Mouse (Mus musculus) frontal cortex, postnatal 14 days (tissue): ENCODE results near the gene Gm12184.
A peak's percentile ranks its signal among the peaks of the same experiment; 100 is the strongest.
"Not testable (repeated sequence)": the region's sequence is repeated elsewhere in the genome, so short reads cannot be mapped to it uniquely, and the experiment has no call there.

ENCODE experiments used
- DNase-seq, 2 experiments: peaks; one replicate each; pipeline ENCODE4 v3.0.0; 2022; ENCODE audit warnings: low spot score in 2 of 2

Gm12184 gene

DNA sequence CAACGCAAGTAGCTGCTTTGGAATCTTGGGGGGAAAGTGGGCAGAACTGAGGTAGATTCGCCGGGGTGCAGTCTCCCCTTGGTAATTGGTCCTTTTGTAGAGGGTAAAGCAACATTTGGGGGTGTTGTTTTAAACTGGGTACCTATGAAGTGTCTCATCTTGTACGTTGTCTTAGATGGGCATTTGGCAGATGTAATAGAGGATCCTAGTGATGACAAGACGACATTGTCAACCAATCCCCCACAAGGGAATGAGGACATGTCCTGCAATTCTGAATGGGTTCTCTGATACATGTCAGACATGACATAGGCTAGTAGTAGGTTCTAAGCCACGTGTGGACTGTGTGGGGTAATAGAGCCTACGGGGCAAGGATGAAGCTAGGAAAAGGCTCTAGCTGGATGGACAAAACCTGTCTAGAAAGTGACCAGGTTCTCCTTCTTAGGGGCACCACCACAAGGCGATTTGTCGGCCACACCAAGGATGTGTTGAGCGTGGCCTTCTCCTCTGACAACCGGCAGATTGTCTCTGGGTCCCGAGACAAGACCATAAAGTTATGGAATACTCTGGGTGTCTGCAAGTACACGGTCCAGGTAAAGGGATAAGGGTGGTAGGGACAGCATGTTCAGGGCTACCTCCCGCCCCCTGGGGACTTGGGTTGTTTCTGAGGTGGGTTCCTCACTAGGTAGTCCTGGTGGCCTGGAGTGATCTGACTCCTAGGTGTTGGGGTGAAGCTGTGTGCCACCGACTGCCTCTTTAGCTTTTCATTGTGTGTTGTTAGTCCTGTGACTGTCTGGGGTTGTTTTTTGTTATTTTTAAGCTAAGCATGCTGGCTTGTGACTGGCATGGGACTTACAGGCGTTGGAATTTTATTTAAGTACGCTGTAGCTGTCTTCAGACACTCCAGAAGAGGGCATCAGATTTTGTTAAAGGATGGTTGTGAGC lies 24.4 kb downstream of the Gm12184 start:
- no peak for DNase-seq

GRCm38 (mm10) chr11:48799921-48800701 lies 26.3 kb downstream of the Gm12184 start, which contains the start of gene Rack1:
TSS of gene Rack1 (plus strand) at chr11:48800332.
- DNase-seq: peak; percentile 83 to 87

DNA sequence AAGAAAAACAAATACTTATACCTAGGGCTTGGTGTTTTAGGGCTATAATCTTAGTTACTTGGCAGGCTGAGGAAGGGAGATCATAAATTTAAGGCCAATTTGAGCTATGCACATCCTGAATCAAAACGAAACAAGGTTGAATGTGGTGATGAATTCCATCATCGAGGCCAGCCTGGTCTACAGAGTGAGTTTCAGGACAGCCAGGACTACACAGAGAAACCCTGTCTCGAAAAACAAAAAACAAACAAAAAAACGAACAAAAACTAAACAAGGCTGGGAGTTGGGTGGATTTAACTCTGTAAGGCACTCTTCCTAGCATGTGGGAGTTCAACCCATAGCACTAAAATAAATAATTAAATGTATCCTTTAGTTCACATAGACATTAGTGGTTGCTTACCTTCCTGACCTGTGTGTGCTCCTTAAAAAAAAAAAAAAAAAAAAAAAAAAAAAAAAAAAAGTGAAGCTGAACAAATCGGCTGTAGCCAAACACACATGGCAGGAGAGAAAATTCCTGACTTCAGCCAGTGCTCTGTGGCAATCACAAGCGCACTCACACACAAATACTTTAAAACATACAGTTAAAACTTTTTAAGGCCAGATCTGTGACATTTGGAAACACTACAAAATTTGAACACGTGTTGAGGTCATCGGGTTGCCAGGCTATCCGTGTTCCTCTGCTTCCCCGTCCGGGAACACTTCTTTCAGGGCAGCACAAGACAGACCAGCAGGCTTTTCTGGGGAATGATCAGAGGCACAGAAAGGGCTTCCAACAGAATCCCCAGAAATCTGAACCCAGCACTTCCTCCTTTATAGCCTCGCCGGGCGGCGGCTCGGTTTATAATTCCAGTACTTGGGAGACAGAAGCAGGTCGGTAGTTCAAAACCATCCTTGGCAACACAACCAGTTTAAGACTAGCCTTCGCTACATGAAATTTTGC lies 27.2 kb downstream of the Gm12184 start:
- DNase-seq: peak in 1 of 2 experiments; percentile 33

- DNase-seq: no peak
These were observed 28.1 kb downstream of the Gm12184 start for GRCm38 (mm10) chr11:48798308-48798707.

DNA sequence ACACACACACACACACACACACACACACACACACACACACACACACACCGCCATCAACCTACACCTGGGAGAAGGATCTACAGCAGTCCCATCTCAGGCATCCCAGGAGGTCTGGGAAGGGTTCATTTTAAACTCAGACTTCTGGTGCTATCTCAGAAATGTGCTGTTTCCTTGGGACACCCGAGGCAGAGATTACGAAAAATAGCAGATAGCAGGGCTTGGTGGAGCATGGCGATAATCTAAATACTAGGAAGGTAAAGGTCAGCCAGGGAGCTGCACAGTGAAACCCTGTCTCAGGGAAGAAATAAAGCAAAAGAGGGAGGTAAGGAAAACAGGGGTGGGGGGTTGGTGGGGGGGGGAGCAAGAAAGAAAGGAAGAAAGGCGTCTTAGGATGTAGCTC lies 29.2 kb downstream of the Gm12184 start:
- DNase-seq: no peak

DNA sequence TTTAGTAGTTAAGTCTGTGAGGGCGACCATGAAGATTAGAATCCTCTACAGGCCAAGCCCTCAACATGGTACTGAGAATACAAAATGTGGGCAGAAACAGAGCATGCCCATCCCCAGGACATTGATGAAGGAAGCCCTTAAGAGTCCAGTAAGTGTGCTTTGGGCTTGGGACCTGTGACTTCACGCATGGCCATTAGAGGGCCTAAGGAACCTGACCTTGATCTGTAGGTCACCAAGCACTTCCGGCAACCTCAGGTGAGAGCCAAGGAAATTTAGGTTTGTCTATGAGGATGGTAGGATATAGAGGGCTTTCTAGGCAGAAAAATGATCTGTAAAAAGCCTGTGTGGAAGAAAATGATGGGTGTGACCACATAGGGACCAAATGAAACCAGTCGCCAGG lies 30.2 kb downstream of the Gm12184 start:
- DNase-seq: no peak

DNA sequence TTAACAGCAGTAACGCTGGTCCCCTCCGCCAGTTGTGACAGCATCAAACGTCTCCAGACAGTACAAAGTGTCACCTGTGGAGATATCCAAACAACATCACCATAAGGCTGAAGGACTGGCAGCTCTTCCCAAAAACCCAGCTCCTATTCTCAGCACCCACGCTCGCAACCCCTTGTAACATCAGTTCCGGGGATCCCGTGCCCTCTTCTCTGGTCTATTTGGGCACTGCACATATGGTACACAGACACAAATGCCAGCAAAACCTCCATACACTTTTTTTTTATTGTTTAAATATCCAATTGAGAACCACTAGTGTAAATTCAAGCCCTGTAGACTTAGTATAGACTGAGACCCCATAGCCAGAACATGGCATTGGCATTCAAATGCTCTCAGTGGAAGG lies 31.2 kb downstream of the Gm12184 start:
- no peak for DNase-seq

DNA sequence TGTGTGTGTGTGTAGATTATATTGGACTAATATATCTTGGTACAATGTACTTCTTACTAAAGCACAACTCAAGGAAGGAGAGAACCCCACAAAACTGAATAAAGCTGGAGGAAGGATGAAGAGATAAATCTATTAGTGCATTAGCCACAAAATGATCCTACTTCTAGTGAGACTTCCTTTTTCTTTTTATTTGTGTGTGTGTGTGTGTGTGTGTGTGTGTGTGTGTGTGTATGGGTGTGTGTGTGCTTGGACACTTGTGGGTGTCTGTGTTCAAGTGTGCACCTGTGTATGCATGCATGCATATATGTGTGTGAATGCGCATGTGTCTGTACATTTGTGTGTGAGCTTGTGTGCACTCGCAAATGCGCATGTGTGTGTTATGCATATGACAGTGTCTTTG lies 33.3 kb downstream of the Gm12184 start:
- DNase-seq: no peak

DNA sequence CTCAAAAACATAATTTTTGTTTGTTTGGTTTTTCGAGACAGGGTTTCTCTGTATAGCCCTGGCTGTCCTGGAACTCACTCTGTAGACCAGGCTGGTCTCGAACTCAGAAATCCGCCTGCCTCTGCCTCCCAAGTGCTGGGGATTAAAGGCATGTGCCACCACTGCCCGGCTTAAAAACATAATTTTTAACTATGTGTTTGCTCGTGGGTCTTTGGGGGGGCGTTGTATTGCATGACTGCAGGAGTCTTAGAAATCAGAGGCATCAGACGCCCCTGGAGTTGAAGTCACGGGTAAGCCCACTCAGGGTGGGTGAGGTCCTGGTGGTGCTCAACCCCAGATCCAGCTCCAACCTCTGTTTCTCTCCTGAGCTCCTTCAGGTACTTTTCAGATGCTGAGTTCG lies 34.6 kb downstream of the Gm12184 start:
- not testable (repeated sequence) for DNase-seq

DNA sequence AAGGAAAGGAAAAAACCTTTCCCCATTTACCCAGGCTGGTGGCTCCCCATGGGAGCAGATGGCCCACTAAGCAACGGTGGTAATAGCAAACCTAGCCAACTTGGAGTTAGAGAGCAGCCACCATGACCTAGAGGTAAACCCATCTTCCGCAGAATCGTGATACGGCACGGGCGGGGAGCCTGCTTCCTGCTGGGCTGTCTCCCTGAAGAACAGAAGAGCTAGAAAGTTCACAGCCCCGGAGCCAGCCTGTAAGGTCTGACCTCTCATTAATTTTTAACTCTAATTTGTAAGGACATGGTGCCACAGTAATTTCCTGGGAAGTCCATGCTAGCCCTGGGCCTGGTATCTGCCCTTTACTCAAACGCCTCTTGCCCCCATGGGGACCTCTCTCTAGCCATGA lies 35.5 kb downstream of the Gm12184 start:
- DNase-seq: no peak

- DNase-seq: peak; percentile 58 to 87
These were observed 36.3 kb downstream of the Gm12184 start for GRCm38 (mm10) chr11:48789973-48790823.

DNA sequence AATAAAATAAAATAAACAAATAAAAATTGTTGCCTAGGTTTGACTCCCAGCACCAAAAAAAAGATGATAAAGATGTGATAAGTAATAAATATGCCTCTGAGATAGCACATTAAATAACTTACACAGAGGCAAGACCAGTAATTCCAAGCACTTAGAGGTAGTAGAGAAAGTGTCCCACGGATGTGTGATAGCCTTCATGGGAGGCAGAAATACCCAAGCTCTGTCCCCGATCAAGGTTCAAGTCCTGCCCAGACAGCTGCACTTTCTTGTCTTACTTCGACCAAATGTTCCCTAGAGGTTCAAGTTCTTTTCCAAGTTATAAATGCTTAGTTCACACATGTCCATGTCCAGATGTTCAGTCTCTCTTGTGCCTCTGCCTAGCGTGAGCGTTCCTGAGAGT lies 37.2 kb downstream of the Gm12184 start:
- DNase-seq: no peak

DNA sequence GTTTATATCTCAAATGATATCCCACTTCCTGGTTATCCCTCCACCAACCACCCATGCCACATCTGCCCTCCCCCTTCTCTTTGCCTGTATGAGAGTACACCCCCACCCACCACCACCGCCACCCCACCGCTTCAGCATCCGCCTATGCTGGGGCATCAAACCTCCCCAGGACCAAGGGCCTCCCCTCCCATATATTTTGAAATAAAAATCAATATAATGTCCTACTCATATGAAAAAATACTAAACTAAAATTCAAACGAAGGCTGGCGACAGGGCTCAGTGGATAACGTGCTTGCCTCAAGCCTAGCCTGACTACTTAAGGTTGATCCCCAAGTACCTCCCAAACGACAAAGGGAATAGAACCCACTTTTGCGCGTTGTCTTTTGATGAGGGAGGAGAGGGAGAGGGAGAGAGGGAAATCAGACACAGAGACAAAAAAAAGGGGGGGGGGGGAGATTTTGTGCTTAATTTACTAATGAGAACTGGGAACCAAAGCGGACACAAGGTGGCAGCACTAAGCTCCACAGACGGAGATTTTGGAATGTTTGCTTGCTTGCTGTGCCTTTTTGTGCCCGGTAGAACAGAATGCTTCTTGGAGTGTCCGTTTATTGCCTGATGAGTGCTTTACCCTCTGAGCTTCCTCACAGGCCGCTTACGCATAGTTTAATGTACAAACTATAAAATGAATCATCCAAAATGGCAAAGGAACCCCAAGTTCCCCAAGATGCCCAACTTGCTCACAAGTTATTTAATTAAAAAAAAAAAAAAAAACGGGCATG lies 38.0 kb downstream of the Gm12184 start:
- DNase-seq: peak; percentile 45 to 61

- no peak for DNase-seq
These were observed 38.8 kb downstream of the Gm12184 start for GRCm38 (mm10) chr11:48787455-48788211.

DNA sequence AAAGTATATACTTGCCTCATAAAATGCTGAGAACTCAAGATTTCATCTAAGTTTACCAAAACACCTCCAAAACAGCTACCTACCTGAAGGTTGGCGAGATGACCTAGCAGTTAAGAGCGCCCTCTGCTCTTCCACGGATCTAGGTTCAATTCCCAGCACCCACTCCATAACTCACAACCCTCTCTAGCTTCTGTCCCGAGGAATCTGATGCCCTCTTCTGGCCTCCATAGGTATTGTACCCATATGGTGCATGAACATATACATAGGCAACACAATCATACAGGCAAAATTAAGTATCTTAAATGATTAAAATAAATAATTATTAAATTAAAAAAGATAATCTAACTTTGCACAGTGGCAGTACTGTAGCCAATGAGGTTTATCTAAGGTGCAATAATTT lies 44.2 kb downstream of the Gm12184 start:
- DNase-seq: no peak

DNA sequence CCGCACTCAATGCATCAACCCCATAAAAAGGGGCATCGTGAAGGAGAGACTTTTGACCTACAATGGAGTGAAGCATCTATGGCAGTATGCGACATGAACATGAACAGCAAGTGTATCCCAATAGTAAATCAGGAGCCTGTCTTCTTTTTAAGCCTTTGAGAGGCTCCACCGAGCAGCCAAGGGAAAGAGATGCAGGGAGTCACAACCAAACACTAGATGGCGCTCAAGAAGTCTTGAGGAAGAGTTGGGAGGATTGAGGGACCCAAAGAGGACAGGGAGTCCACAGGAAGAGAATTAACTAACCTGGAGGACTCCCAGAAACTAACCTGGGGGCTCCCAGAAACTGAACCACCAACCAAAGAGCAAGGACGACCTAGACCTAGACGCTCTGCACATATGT lies 47.0 kb downstream of the Gm12184 start:
- no peak for DNase-seq

DNA sequence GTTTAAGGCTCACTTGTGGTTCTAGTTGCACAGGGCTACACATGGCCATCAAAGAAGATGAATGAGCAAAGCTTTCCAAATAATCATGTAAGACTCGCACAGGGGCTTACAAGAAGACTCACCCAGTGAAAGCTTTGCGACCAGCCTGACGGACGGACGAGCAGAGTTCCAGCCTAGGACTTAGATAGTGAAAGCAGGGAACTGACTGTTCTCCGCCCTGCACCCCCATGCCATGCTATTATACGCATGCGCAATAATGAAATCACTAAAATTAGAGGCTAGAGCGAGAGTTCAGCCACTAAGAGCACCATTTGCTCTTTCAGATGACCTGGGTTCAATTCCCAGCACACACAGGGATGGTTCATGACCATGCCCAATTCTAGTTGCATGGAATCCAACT lies 49.2 kb downstream of the Gm12184 start:
- DNase-seq: no peak

DNA sequence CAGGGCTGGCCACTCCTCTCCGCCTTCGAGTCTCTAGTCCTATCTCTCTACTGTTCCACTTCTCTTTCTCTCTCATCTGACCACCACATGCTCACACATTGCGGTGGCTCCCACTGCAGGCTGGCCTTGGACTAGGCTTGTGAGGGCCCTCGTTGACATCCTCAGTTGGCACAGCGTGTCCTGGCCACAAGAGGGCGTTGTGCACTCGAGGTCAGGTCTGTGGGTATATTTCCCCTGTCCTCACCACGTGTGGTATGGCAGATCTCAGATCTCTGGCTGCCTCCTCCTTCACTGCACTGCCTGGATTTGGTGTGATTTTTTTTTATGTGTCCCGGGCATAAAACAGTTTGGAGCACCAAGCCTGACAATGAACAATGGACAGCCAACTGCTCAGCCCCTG lies 49.8 kb downstream of the Gm12184 start:
- DNase-seq: no peak

GRCm38 (mm10) chr11:48775483-48775882 lies 51.0 kb downstream of the Gm12184 start:
- peak; percentile 45 to 71 for DNase-seq
